Mouse (Mus musculus) heart, postnatal 0 days (tissue): ENCODE measurements at regions not wholly inside any gene's neighbourhood (a gene's known extent, or its start where the extent isn't known, plus 50 kb on each side); places are given as distances from the start of the nearest gene placed in this dataset.

Source experiments
- CTCF ChIP-seq: IDR thresholded peaks from 2 replicates; pipeline ENCODE4 v1.5.1; 2016; ENCODE audit warnings: antibody characterized with exemption, control low read depth, low read depth
- EP300 ChIP-seq: IDR thresholded peaks from 2 replicates; pipeline ENCODE4 v1.6.1; 2016; ENCODE audit warnings: antibody characterized with exemption, low read depth

DNA sequence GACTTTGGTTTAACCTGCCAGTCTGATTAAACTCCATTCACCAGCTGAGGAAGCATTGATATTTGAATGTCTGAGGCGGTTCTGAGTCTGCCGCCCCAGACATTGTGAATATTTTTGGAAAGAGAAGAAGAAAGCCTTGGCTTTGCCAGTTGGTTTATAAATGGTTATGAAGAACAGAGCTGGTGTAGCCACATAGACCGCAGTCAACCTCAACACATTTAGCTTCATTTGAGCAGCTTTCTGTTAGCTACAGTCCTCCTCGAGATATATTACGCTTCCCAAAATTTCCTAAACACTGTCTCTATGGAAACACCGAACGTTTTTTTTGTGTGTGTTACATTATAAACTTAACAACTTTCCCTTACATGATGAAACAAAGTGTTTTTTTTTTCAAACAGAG lies 688.7 kb downstream of the Cdh11 start:
- TF ChIP-seq CTCF (no peak), EP300 (no peak)
